Mouse (Mus musculus): ENCODE measurements around the gene Gm10282. TPM values are rescaled to one million over a fixed set of nuclear protein-coding genes. Genes with fewer than 3 reads are reported as not detected.

Gene Gm10282
- polyA plus RNA-seq, 1 experiment, result 0.53 TPM

DNA sequence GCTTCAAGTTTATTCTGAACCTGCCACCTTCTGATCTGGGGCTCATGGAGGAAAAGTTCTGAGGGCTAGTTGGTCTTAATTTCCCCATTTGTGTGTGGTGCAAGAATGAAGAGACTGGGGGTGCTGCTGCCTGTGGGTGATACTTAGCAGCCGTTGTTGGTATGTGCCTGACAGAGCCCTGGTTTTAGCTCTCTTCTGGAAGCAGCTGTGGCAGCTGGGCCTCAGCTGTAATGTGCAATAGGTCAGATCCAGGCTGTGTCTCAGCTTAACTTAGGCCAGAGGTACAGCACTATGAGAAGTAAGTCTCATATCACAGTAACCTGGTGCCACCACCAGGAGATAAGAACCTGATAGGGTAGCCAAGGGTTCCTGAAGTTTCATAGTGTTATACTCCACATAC lies 42.5 kb upstream of the Gm10282 start:
- 78% methylated on average over 1 of the region's 1 CpGs for WGBS
- Histone ChIP-seq H3K4me1 (ENCODE audit: control insufficient read depth, insufficient read depth, low read length) (peaks cover 12% of the 10 kb centered on the region), H3K4me3 (replicated peaks; ENCODE audit: extremely low read depth, low read depth, low read length) (no peak overlapping the region)
- no peak for DNase-seq
- TF ChIP-seq POLR2A (IDR thresholded peaks at IDR 0.05; ENCODE audit: borderline replicate concordance, extremely low read depth, low read depth, low read length) (no peak), CTCF (IDR thresholded peaks at IDR 0.05; ENCODE audit: insufficient read depth, low read length) (no peak)

- WGBS, result 59% methylated on average over 4 of the region's 4 CpGs
- H3K4me3 ChIP-seq (replicated peaks; ENCODE audit: extremely low read depth, low read depth, low read length), result no peak overlapping the region
- DNase-seq, result no peak
- TF ChIP-seq CTCF (IDR thresholded peaks at IDR 0.05; ENCODE audit: insufficient read depth, low read length) (no peak), POLR2A (IDR thresholded peaks at IDR 0.05; ENCODE audit: borderline replicate concordance, extremely low read depth, low read depth, low read length) (no peak)
- H3K4me1 ChIP-seq (ENCODE audit: control insufficient read depth, insufficient read depth, low read length), result no peaks in the 10 kb centered on the region
These were observed 38.7 kb upstream of the Gm10282 start for GRCm38 (mm10) chr8:72343725-72344124.

DNA sequence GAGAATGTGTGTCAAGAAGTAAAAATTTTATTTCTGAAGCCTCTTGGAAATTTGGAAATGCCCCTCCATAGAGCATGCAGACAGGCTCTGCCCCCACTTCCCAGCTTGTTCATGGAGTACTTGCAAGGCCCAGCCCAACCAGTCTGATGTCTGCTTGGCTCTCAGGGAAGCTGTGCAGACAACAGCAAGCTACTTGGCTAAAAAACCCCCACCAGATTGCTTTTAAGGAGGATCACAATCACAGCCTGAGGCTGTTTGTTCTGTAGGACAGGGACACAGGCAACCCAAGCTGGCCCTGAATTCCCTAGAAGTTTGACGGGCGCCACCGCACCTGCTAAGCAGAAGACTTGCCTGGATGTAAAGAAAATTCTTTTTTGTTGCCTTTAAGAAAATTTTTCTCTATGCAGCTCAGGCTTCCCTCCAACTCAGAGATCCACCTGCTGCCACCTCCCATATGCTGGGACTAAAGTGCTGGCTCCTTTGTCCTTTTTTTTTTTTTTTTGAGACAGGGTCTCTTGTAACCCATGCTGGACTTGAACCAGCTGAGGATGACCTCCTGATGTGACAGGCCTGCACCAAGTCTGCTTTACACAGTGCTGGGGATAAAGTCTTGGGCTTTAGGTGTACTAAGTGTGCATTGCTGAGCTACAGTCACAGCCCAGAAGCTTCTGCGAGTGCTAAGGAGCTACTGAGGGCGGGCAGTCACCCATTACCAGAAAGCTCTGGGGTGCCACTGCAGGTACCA lies 37.7 kb upstream of the Gm10282 start:
- DNase-seq, result no peak
- WGBS, result 95% methylated on average over 5 of the region's 5 CpGs
- no peak overlapping the region for H3K4me3 ChIP-seq (replicated peaks; ENCODE audit: extremely low read depth, low read depth, low read length)
- TF ChIP-seq CTCF (IDR thresholded peaks at IDR 0.05; ENCODE audit: insufficient read depth, low read length) (no peak), POLR2A (IDR thresholded peaks at IDR 0.05; ENCODE audit: borderline replicate concordance, extremely low read depth, low read depth, low read length) (no peak)
- H3K4me1 ChIP-seq (ENCODE audit: control insufficient read depth, insufficient read depth, low read length), result no peaks in the 10 kb centered on the region

GRCm38 (mm10) chr8:72337034-72337433 lies 32.0 kb upstream of the Gm10282 start:
- TF ChIP-seq POLR2A (IDR thresholded peaks at IDR 0.05; ENCODE audit: borderline replicate concordance, extremely low read depth, low read depth, low read length), result no peak
- TF ChIP-seq CTCF (IDR thresholded peaks at IDR 0.05; ENCODE audit: insufficient read depth, low read length), result no peak
- DNase-seq, result no peak
- Histone ChIP-seq H3K4me1 (ENCODE audit: control insufficient read depth, insufficient read depth, low read length) (peaks cover 11% of the 10 kb centered on the region), H3K4me3 (replicated peaks; ENCODE audit: extremely low read depth, low read depth, low read length) (no peak overlapping the region)

DNA sequence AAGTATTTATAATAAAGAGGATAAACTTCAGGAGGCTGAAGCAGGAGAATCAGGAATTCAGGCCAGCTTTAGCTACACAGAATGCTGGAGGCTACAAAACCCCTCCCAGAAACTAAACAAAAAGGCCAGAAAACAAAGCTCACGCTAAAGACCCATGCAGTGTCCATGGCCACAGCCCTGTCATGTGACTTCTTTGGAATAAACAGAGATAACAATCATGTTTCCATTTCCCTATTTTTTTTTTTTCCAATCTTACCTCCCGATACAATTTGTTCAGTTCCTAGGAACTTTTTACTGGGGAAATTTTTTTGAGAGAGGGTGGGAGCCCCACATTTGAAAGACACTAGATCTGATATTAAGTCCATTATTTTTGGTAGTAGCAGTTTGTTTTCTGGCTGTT lies 31.2 kb upstream of the Gm10282 start:
- 32% methylated on average over 2 of the region's 2 CpGs for WGBS
- Histone ChIP-seq H3K4me1 (ENCODE audit: control insufficient read depth, insufficient read depth, low read length) (peaks cover 11% of the 10 kb centered on the region), H3K4me3 (replicated peaks; ENCODE audit: extremely low read depth, low read depth, low read length) (no peak overlapping the region)
- DNase-seq, result no peak
- no peak for TF ChIP-seq CTCF (IDR thresholded peaks at IDR 0.05; ENCODE audit: insufficient read depth, low read length)
- TF ChIP-seq POLR2A (IDR thresholded peaks at IDR 0.05; ENCODE audit: borderline replicate concordance, extremely low read depth, low read depth, low read length), result no peak

GRCm38 (mm10) chr8:72334144-72334641 lies 29.1 kb upstream of the Gm10282 start:
- TF ChIP-seq CTCF (IDR thresholded peaks at IDR 0.05; ENCODE audit: insufficient read depth, low read length) (no peak), POLR2A (IDR thresholded peaks at IDR 0.05; ENCODE audit: borderline replicate concordance, extremely low read depth, low read depth, low read length) (no peak)
- peaks cover 11% of the 10 kb centered on the region for H3K4me1 ChIP-seq (ENCODE audit: control insufficient read depth, insufficient read depth, low read length)
- WGBS, result 78% methylated on average over 4 of the region's 4 CpGs
- no peak overlapping the region for H3K4me3 ChIP-seq (replicated peaks; ENCODE audit: extremely low read depth, low read depth, low read length)
- no peak for DNase-seq

GRCm38 (mm10) chr8:72333429-72334143 lies 28.5 kb upstream of the Gm10282 start:
- Histone ChIP-seq H3K4me3 (replicated peaks; ENCODE audit: extremely low read depth, low read depth, low read length) (no peak overlapping the region), H3K4me1 (ENCODE audit: control insufficient read depth, insufficient read depth, low read length) (peaks cover 11% of the 10 kb centered on the region)
- WGBS, result 37% methylated on average over 3 of the region's 3 CpGs
- TF ChIP-seq POLR2A (IDR thresholded peaks at IDR 0.05; ENCODE audit: borderline replicate concordance, extremely low read depth, low read depth, low read length) (no peak), CTCF (IDR thresholded peaks at IDR 0.05; ENCODE audit: insufficient read depth, low read length) (no peak)
- DNase-seq, result no peak

- DNase-seq, result no peak
- peaks cover 11% of the 10 kb centered on the region for H3K4me1 ChIP-seq (ENCODE audit: control insufficient read depth, insufficient read depth, low read length)
- TF ChIP-seq CTCF (IDR thresholded peaks at IDR 0.05; ENCODE audit: insufficient read depth, low read length) (no peak), POLR2A (IDR thresholded peaks at IDR 0.05; ENCODE audit: borderline replicate concordance, extremely low read depth, low read depth, low read length) (no peak)
- H3K4me3 ChIP-seq (replicated peaks; ENCODE audit: extremely low read depth, low read depth, low read length), result no peak overlapping the region
- 76% methylated on average over 4 of the region's 4 CpGs for WGBS
These were observed 26.6 kb upstream of the Gm10282 start for GRCm38 (mm10) chr8:72331631-72332030.

GRCm38 (mm10) chr8:72330806-72331516 lies 25.9 kb upstream of the Gm10282 start:
- TF ChIP-seq POLR2A (IDR thresholded peaks at IDR 0.05; ENCODE audit: borderline replicate concordance, extremely low read depth, low read depth, low read length) (no peak), CTCF (IDR thresholded peaks at IDR 0.05; ENCODE audit: insufficient read depth, low read length) (no peak)
- Histone ChIP-seq H3K4me3 (replicated peaks; ENCODE audit: extremely low read depth, low read depth, low read length) (no peak overlapping the region), H3K4me1 (ENCODE audit: control insufficient read depth, insufficient read depth, low read length) (peaks cover 10% of the 10 kb centered on the region)
- no peak for DNase-seq
- WGBS, result 76% methylated on average over 6 of the region's 6 CpGs
